Mouse (Mus musculus): Measurements from ENCODE around the gene Nup93. TPM values are rescaled to one million over a fixed set of nuclear protein-coding genes. Genes with fewer than 3 reads are reported as not detected.
A peak's percentile ranks its signal among the peaks of the same experiment; 100 is the strongest.

The Nup93 gene
- polyA plus RNA-seq, 1 experiment from 2014 or later: 135 TPM

GRCm38 (mm10) chr8:94227381-94227939, 13.1 kb downstream of the Nup93 start:
- WGBS: 90% methylated on average over 7 of the region's 7 CpGs

DNA sequence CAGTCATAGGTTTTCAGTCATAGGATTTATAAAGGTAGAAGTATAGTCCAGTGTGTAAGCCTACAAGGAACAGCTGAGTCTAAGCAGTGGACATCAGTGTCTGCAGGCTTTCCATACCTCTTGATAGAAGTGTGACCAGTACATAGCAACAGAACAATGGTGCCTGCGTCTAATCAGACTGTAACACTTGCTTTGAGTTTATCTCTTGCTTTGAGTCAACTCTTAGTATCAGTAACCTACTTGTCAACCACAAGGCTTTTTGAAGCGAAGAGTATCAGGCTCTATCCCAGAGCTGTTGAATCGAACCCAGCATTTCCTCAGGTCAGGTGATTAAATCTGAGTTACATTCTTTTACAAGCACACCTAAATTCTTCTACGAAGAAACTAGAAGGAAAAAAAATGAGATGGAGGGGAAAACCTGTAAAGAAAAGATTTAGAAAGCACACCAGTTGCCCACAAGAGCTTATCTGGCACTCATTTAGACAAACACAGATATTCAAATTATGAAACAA, 25.9 kb downstream of the Nup93 start:
- H3K36me3 ChIP-seq (ENCODE audit: control insufficient read depth, insufficient read depth, low read length): no peaks in the 10 kb centered on the region; the same call in 1 of the 2 replicates
- 90% methylated on average over 4 of the region's 4 CpGs for WGBS
- H3K9me3 ChIP-seq (ENCODE audit: control insufficient read depth, low read length): no peaks in the 10 kb centered on the region
- no peak overlapping the region for H3K4me2 ChIP-seq (ENCODE audit: low read depth, low read length, severe bottlenecking)
- ATAC-seq (replicated peaks; ENCODE audit: low FRiP score) (no peak), DNase-seq (ENCODE audit: low spot score) (no peak)
- H3K4me3 ChIP-seq (ENCODE audit: low read depth, low read length): no peak overlapping the region
- H3K9ac ChIP-seq (ENCODE audit: low read length): no peak overlapping the region
- no peaks in the 10 kb centered on the region for H3K4me1 ChIP-seq (replicated peaks; ENCODE audit: control insufficient read depth, insufficient read depth, low read length)
- no peak overlapping the region for H3K27ac ChIP-seq (ENCODE audit: low read depth, low read length)
- no peaks in the 10 kb centered on the region for H3K27me3 ChIP-seq (ENCODE audit: control insufficient read depth, insufficient read depth, low read length)

More at GRCm38 (mm10) chr8:94227381-94227939, 13.1 kb downstream of the Nup93 start:
- no peaks in the 10 kb centered on the region; the same call in 1 of the 2 replicates for H3K36me3 ChIP-seq (ENCODE audit: control insufficient read depth, insufficient read depth, low read length)
- no peak overlapping the region for H3K4me3 ChIP-seq (ENCODE audit: low read depth, low read length)
- H3K27ac ChIP-seq (ENCODE audit: low read depth, low read length): no peak overlapping the region
- H3K9ac ChIP-seq (ENCODE audit: low read length): no peak overlapping the region
- H3K9me3 ChIP-seq (ENCODE audit: control insufficient read depth, low read length): no peaks in the 10 kb centered on the region
- no peak for DNase-seq (ENCODE audit: low spot score)
- no peak for ATAC-seq (replicated peaks; ENCODE audit: low FRiP score)
- H3K27me3 ChIP-seq (ENCODE audit: control insufficient read depth, insufficient read depth, low read length): no peaks in the 10 kb centered on the region
- no peak overlapping the region for H3K4me2 ChIP-seq (ENCODE audit: low read depth, low read length, severe bottlenecking)
- no peaks in the 10 kb centered on the region for H3K4me1 ChIP-seq (replicated peaks; ENCODE audit: control insufficient read depth, insufficient read depth, low read length)

- DNase-seq (ENCODE audit: low spot score) (no peak), ATAC-seq (replicated peaks; ENCODE audit: low FRiP score) (no peak)
- WGBS: 67% methylated on average over 2 of the region's 2 CpGs
Observed at GRCm38 (mm10) chr8:94249836-94250435, 35.6 kb downstream of the Nup93 start.

GRCm38 (mm10) chr8:94258881-94259280, 44.5 kb downstream of the Nup93 start:
- no peaks in the 10 kb centered on the region for H3K36me3 ChIP-seq (ENCODE audit: control insufficient read depth, insufficient read depth, low read length)
- no peaks in the 10 kb centered on the region for H3K9me3 ChIP-seq (ENCODE audit: control insufficient read depth, low read length)
- no peak overlapping the region for H3K4me3 ChIP-seq (ENCODE audit: low read depth, low read length)
- no peak for DNase-seq (ENCODE audit: low spot score)
- no peak overlapping the region for H3K27ac ChIP-seq (ENCODE audit: low read depth, low read length)
- ATAC-seq (replicated peaks; ENCODE audit: low FRiP score): no peak
- WGBS: 84% methylated on average over 6 of the region's 6 CpGs
- H3K27me3 ChIP-seq (ENCODE audit: control insufficient read depth, insufficient read depth, low read length): no peaks in the 10 kb centered on the region
- H3K9ac ChIP-seq (ENCODE audit: low read length): no peak overlapping the region
- no peaks in the 10 kb centered on the region for H3K4me1 ChIP-seq (replicated peaks; ENCODE audit: control insufficient read depth, insufficient read depth, low read length)
- no peak overlapping the region for H3K4me2 ChIP-seq (ENCODE audit: low read depth, low read length, severe bottlenecking)

More at GRCm38 (mm10) chr8:94249836-94250435, 35.6 kb downstream of the Nup93 start:
- no peaks in the 10 kb centered on the region for H3K36me3 ChIP-seq (ENCODE audit: control insufficient read depth, insufficient read depth, low read length)
- H3K9me3 ChIP-seq (ENCODE audit: control insufficient read depth, low read length): no peaks in the 10 kb centered on the region
- no peak overlapping the region for H3K27ac ChIP-seq (ENCODE audit: low read depth, low read length)
- no peak overlapping the region for H3K4me3 ChIP-seq (ENCODE audit: low read depth, low read length)
- no peaks in the 10 kb centered on the region for H3K27me3 ChIP-seq (ENCODE audit: control insufficient read depth, insufficient read depth, low read length)
- no peaks in the 10 kb centered on the region for H3K4me1 ChIP-seq (replicated peaks; ENCODE audit: control insufficient read depth, insufficient read depth, low read length)
- no peak overlapping the region for H3K9ac ChIP-seq (ENCODE audit: low read length)
- H3K4me2 ChIP-seq (ENCODE audit: low read depth, low read length, severe bottlenecking): no peak overlapping the region

DNA sequence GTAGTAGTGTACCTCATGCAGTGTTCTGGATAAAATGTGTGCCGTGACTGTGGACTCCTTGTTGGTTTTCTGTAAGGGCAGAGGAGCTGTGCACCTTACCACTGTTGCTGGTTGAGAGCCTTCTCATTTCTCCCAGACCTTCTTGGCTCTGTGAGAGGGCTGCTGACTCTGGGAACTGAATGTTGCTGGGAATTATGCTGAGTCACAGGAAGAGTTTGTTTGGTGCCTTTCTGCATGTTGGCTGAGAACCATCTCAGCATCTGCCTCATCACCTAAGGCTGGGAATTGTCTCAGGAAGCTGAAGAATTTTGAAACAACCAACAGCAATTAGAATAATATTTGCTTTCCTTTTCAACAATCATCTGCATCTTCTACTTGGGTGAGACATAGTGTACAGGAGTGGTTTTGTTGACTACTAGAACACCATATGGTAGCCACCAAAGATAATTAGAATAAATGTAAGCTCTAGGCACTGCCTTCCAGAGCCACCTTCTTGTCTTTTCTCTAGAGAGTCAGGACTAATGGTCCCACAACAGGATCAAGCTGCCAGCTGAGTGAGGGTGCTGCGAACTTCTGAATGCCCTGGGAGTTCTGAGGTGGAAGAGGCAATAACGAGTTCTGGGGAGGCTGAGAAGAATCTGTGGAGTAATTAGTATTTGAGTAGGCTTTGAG, 48.4 kb downstream of the Nup93 start:
- Histone ChIP-seq H3K9ac (ENCODE audit: low read length) (no peak overlapping the region), H3K4me1 (replicated peaks; ENCODE audit: control insufficient read depth, insufficient read depth, low read length) (no peaks in the 10 kb centered on the region), H3K27me3 (ENCODE audit: control insufficient read depth, insufficient read depth, low read length) (no peaks in the 10 kb centered on the region), H3K4me2 (ENCODE audit: low read depth, low read length, severe bottlenecking) (no peak overlapping the region), H3K27ac (ENCODE audit: low read depth, low read length) (no peak overlapping the region), H3K9me3 (ENCODE audit: control insufficient read depth, low read length) (no peaks in the 10 kb centered on the region), H3K36me3 (ENCODE audit: control insufficient read depth, insufficient read depth, low read length) (no peaks in the 10 kb centered on the region), H3K4me3 (ENCODE audit: low read depth, low read length) (no peak overlapping the region)
- ATAC-seq (replicated peaks; ENCODE audit: low FRiP score): no peak
- WGBS: 55% methylated on average over 3 of the region's 3 CpGs
- no peak for DNase-seq (ENCODE audit: low spot score)

GRCm38 (mm10) chr8:94266344-94267191, 52.2 kb downstream of the Nup93 start:
- DNase-seq (ENCODE audit: low spot score): no peak
- no peak overlapping the region for H3K9ac ChIP-seq (ENCODE audit: low read length)
- no peak for ATAC-seq (replicated peaks; ENCODE audit: low FRiP score)

DNA sequence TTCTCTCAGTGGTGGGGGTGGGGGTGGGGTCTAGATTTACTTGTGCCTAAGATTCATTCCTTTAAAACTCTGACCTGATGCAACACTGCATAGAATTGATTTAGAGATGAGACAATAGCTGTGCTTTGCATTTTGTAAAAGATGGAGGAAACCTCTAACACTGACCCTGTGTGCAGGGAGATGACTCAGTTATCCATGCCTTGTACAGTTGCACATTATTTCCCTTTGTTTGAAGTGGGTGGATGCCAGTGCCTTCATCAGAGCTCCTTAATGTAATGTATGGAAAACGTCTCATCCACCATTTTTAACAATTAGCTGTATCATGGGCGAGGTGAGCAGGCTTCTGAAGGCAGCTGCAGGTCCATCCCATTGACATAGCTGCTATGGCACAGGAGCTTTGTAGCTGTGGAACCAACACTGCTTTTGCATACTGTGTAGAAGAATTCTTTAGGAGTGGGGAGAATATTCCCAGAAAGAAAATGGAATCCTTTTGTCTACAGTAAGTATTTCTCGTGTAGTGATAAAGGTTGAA, 54.1 kb downstream of the Nup93 start:
- ATAC-seq (replicated peaks; ENCODE audit: low FRiP score) (no peak), DNase-seq (ENCODE audit: low spot score) (no peak)
- no peaks in the 10 kb centered on the region for H3K27me3 ChIP-seq (ENCODE audit: control insufficient read depth, insufficient read depth, low read length)
- H3K27ac ChIP-seq (ENCODE audit: low read depth, low read length): no peak overlapping the region
- no peaks in the 10 kb centered on the region for H3K9me3 ChIP-seq (ENCODE audit: control insufficient read depth, low read length)
- H3K36me3 ChIP-seq (ENCODE audit: control insufficient read depth, insufficient read depth, low read length): no peaks in the 10 kb centered on the region
- no peak overlapping the region for H3K4me3 ChIP-seq (ENCODE audit: low read depth, low read length)
- H3K4me2 ChIP-seq (ENCODE audit: low read depth, low read length, severe bottlenecking): no peak overlapping the region
- 58% methylated on average over 3 of the region's 3 CpGs for WGBS
- H3K4me1 ChIP-seq (replicated peaks; ENCODE audit: control insufficient read depth, insufficient read depth, low read length): 0 out of 2 replicates have a peak, but pooled peaks cover 4% of the 10 kb centered on the region
- H3K9ac ChIP-seq (ENCODE audit: low read length): no peak overlapping the region

More at GRCm38 (mm10) chr8:94266344-94267191, 52.2 kb downstream of the Nup93 start:
- no peak overlapping the region for H3K27ac ChIP-seq (ENCODE audit: low read depth, low read length)
- H3K4me1 ChIP-seq (replicated peaks; ENCODE audit: control insufficient read depth, insufficient read depth, low read length): 0 out of 2 replicates have a peak, but pooled peaks cover 4% of the 10 kb centered on the region
- WGBS: 34% methylated on average over 10 of the region's 10 CpGs
- H3K4me3 ChIP-seq (ENCODE audit: low read depth, low read length): no peak overlapping the region
- H3K9me3 ChIP-seq (ENCODE audit: control insufficient read depth, low read length): no peaks in the 10 kb centered on the region
- H3K36me3 ChIP-seq (ENCODE audit: control insufficient read depth, insufficient read depth, low read length): no peaks in the 10 kb centered on the region
- H3K27me3 ChIP-seq (ENCODE audit: control insufficient read depth, insufficient read depth, low read length): no peaks in the 10 kb centered on the region
- peak overlapping the region; percentile 1; the same call in 1 of the 2 replicates for H3K4me2 ChIP-seq (ENCODE audit: low read depth, low read length, severe bottlenecking)

DNA sequence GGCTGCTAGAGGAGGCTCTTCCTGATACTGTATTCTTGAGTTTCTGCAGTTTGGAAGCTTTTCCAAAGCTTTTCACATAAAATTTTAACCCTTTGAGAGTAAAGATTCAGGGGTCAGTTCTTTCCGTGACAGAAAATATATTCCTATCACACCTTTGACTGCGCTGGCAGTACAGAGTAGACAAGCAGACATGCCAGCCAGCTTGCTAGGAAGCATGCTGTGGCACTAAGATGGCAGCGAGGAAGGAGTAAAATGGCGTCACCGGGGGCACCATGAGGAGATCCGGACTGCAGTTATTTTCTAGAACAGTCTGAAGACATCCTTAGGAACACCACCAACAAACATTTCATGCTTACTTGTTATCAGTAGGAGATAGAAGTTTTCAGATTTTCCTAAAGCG, 55.9 kb downstream of the Nup93 start:
- Histone ChIP-seq H3K4me3 (ENCODE audit: low read depth, low read length) (no peak overlapping the region), H3K4me1 (replicated peaks; ENCODE audit: control insufficient read depth, insufficient read depth, low read length) (0 out of 2 replicates have a peak, but pooled peaks cover 4% of the 10 kb centered on the region), H3K27me3 (ENCODE audit: control insufficient read depth, insufficient read depth, low read length) (no peaks in the 10 kb centered on the region), H3K27ac (ENCODE audit: low read depth, low read length) (no peak overlapping the region), H3K36me3 (ENCODE audit: control insufficient read depth, insufficient read depth, low read length) (no peaks in the 10 kb centered on the region), H3K9ac (ENCODE audit: low read length) (no peak overlapping the region), H3K9me3 (ENCODE audit: control insufficient read depth, low read length) (no peaks in the 10 kb centered on the region), H3K4me2 (ENCODE audit: low read depth, low read length, severe bottlenecking) (no peak overlapping the region)
- 90% methylated on average over 7 of the region's 7 CpGs for WGBS
- DNase-seq (ENCODE audit: low spot score) (no peak), ATAC-seq (replicated peaks; ENCODE audit: low FRiP score) (no peak)
